Mouse (Mus musculus) layer of hippocampus, adult 9-11 months (tissue): ENCODE measurements around the gene Wbp2.

Experiments
- DNase-seq: peaks from one replicate; pipeline ENCODE4 v3.0.0; 2022

The Wbp2 gene

GRCm38 (mm10) chr11:116088741-116089394, 2.1 kb upstream of the Wbp2 start:
- DNase-seq = no peak

GRCm38 (mm10) chr11:116088188-116088587, 1.4 kb upstream of the Wbp2 start:
- no peak for DNase-seq

- peak; percentile 81 for DNase-seq
Observed at GRCm38 (mm10) chr11:116087194-116088130, 667 bp upstream of the Wbp2 start.

GRCm38 (mm10) chr11:116084166-116084565, 2.6 kb downstream of the Wbp2 start:
- DNase-seq = no peak

- DNase-seq = no peak
Observed at GRCm38 (mm10) chr11:116083096-116083672, 3.6 kb downstream of the Wbp2 start.

GRCm38 (mm10) chr11:116081081-116081480, 5.7 kb downstream of the Wbp2 start:
- DNase-seq = no peak

DNA sequence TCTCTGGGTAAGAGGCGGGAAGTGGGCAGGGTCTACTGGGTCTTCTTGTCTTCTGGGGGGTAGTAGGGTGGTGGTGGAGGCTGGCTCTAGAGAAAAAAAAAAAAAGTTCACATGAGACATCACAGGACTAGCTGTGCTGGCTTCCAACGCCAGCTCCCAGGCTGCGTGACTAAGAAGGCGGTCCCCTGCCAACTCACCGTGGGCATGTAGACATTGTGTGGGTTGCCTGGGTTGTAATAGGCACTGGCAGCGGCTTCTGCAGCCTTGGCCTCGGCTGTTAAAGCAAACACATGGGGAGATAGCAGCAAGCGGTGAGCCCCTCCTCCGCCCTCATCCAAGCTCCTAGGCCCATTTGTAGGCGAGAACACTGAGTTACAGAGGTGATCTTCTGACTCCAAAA, 7.3 kb downstream of the Wbp2 start:
- DNase-seq = peak; percentile 95

DNA sequence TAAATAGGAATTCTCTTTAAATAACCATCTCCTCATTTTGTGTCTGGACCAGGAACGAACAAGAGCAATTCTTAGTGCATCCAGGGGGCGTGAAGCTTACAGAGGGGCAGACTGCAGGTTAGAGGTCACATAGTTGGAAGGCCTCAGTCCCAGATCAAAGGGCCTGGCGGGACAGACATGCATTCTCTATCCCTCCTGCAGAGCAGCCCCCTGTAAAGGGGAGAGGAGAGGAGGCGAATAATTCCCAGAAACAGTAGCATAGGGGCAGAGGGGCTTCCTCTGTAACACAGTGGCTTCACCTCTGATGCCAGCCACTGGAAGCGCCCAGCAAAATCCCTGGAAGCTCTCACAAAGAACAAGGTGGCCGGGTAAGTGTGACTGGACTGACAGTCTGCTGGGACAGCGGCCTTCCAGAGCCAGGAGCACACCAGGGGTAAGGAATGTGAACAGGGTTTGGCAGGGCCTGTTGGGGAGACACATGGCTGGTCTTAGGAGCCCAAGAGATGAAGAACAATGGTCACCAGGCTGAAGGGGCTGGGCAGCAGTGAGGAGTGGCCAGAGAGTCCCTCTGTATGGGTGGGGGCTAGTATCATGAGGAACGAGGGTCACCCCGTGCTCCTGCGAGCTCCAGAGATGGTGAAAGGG, 8.0 kb downstream of the Wbp2 start:
- DNase-seq = no peak

DNA sequence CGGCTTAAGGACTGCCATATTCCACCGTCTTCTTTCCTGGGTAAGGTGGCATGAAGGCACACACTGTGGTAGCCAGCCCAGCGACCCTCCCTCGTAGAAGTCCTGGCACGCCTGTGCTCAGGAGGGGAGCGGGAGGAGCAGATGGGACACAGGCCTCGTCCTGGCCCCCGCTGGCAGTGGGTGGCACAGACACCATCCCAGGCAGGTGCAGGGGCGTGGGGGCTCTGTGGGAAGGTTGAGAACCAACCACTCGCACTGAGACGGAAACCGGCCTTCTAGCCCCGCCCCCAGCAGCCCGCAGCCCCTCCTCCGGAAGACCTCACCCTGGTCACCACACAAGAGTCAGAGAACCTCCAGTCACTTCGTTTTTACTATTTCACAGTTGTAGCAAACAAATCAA, 8.6 kb downstream of the Wbp2 start:
- DNase-seq = no peak

DNA sequence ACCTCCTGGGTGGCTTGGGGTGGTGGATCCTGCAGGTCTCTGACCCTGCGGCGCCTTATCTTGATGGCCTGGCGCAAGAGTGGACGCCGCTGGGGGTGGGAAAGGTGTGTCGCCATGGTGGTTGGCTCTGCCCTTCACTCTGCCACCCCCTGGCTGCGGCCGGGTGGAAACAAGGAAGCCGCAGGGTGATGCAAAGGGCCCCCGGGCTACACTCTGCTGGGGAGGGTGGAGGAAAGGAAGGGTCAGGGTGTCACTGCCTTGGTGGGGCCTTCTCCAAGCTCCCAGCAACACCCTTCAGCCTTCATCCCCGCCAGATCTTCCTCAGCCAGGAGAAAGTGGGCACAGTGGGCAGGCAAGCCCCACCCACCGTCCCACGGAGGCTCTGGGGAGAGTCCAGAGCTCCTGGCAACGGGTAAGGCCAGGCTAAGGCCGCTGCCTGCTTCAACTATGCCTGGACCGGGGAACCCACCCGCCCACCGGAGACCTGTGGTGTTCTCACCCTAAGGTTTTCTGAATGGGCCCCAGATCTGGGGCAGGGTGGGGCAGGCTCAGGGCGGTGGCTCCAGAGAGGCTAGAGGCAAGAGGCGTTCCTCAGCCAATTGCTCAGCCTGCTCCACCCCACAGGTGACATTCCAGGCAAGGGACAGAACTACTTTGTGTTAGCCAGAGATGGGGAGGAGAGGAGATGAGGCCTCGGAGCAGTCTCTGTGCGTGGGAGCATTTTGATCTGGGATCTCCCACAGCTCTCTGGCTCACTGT, 9.2 kb downstream of the Wbp2 start, which contains the start of gene Unc13d:
Unc13d (minus strand) TSS at position 516 of the 759 bp plus-strand sequence.
- DNase-seq = no peak

GRCm38 (mm10) chr11:116076836-116077235, 10.0 kb downstream of the Wbp2 start:
- DNase-seq = no peak

- DNase-seq = no peak
Observed at GRCm38 (mm10) chr11:116076266-116076540, 10.6 kb downstream of the Wbp2 start.

DNA sequence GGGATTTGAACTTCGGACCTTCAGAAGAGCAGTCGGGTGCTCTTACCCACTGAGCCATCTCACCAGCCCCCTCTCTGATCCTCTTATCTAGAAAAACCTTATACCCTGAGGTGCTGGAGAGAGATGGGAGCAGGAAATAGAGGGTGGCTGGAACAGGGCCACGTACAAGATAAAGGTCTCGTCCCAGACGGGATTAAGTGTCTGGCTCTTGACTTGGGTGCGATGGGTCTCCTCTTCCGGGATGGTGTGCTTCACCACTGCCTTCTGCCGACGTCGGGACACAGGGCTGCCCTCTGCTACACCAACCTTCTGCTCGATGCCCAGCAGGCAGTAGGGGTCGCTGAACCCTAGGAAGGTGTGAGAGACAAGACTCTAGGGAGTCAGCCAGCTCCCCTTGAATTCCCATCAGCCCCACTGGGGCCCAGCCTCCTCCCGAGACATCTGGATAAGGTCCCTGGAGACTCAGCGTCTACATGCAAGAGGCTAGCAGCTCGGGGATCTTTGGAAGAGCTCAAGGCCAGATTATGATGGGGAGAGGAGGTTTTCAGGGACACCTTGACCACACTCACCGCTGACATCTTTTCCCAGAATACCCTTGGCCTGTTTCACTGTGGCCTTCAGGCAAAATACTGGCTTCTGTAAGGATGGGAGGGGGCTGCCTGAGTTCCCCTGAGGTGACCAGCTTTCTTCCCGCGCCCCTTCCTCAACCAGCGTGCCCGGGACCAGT, 11.1 kb downstream of the Wbp2 start:
- DNase-seq = no peak

DNA sequence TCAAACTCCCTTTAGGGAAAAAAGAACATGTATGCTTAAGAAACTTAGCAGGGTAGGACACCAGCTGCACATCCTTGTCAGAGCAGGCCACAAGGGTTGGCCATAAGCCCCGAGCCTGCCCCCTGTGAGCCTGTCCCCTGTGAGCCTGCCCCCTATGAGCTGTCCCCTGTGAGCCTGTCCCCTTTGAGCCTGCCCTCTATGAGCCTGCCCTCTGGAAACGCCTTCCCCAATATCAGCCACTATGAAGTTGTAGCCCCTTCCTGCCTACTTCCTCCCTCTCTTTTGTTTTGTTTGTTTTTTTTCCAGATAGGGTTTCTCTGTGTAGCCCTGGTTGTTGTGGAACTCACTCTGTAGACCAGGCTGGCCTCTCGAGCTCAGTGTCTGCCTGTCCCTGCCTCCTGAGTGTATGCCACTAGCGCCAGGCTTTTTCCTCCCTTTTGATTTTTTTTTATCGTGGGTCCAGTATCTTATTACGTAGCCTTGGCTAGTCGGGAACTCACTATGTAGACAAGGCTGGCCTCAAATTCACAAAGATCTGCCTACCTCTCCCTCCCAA, 12.3 kb downstream of the Wbp2 start:
- DNase-seq = no peak

DNA sequence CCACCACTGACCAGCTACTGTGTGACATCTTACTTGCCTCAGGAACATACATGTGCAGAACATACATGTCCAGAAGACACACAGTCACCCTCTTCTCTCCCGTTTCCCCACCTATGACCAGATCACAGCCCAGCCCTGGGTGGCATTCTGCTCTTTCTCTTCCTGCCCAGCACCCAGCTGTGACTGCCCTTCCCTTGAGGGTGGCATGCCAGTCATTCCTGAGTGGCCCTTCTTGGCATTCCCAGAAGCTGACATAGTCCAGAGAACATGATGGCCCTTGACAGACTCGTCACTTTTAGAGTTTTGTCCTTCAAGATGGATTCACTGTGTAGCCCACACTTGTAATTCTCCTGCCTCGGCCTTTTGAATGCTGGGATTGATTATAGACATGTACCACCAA, 14.2 kb downstream of the Wbp2 start:
- DNase-seq = no peak

DNA sequence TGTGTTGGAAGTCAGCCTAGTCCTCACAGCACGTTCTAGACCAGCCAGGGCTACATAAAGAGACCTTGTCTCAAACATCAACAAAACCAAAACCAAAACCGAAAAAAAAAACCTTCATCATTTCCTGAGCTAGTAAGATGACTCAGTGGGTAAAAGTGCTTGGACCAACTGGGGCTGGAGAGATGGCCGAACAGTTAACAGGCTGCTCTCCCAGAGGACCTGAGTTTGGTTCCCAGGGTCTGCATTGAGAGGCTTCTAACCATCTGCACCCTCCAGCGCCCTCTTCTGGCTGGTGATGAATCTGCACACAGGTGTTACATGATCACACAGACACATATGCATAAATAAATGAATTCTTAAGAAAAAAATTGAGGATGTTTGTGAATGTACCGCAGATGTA, 15.3 kb downstream of the Wbp2 start:
- no peak for DNase-seq

- no peak for DNase-seq
Observed at GRCm38 (mm10) chr11:116065345-116065744, 21.4 kb downstream of the Wbp2 start.

DNA sequence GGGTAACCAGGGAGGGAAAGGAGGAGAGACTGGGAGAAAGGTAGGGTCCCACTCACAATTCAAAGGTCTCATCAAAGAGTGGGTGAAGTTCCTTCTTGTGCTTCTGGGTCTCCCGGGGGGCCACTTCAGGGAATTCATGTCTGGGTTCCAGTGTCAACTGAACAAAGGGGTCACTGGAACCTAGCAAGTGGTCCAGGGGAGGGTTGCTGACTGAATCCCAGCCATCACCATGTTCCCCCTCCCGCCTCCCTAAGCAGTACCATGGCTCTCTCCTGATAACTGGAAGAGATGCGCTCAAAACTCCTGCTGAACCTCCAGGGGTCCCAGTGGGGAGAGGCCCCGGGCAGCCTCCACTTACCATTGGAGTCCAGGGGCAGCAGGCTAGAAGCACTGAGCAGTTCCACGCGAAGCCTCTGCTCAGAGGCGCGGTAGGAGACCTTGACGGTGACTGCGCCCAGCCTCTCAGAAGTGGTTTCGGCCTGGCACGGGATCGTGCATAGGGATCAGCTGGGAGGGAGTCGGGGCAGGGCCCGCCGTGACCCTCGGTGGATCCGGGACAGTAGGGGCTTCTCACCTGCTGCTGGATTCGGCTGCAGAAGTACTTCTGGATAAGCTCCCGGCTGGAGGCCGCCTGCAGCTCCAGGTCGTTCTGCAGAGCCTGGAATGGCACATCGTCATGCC, 22.5 kb downstream of the Wbp2 start:
- DNase-seq = no peak

- DNase-seq = no peak
Observed at GRCm38 (mm10) chr11:116063562-116063961, 23.2 kb downstream of the Wbp2 start.

GRCm38 (mm10) chr11:116062521-116062920, 24.3 kb downstream of the Wbp2 start:
- no peak for DNase-seq
